Comparison of ENCODE assay signal across 1 mouse cellular context in the genomic region with DNA sequence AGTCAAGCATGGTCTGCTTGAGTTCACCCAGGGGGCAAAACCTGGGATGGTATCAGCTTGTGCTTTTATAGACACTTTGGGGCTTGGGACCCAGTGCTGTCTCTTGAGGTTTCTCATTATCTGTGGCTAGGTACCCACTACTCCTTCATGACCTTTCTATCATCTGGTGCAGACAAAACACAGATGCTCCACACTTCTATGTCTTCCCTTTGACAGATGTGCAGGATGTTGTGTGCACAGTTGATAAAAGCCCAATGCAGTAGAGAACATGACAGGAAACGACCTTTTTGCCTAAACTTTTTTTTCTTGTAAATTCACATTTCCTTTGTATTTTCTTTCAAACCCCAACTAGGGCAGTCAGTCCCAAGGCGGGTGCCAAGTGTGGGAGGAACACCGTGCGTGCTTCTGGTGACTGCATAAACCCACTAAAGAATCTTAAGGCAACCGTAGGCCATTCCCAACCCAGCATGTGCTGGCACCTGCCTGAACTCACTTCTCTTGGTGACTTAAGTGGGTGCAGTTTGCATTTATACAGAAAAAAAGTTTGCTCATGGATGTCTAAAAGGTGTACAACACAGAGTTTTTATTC.
TF ChIP-seq lines count a peak whose summit lies in the region.

No protein-coding gene starts in this region.

TF ChIP-seq in MEL, 35 proteins besides CTCF, POLR2A, EP300 and RAD21 (continued from another document):
- TF ChIP-seq POLR2AphosphoS5 (IDR thresholded peaks at IDR 0.05; ENCODE audit: borderline replicate concordance, low read depth, low read length), result no peak
- TF ChIP-seq ZNF384 (IDR thresholded peaks at IDR 0.05; ENCODE audit: low read depth, low read length), result peak; percentile 89
- TF ChIP-seq MAX (IDR thresholded peaks at IDR 0.05; ENCODE audit: low read length), result peak; percentile 41; the same call in 1 of the 2 replicates
- 0 out of 2 replicates have a peak, but pooled peaks have one; percentile 59 for TF ChIP-seq MAZ (IDR thresholded peaks at IDR 0.05; ENCODE audit: low read depth, low read length)
- TF ChIP-seq TCF12 (IDR thresholded peaks at IDR 0.05; ENCODE audit: low read depth, low read length), result peak; percentile 98
- TF ChIP-seq HCFC1 (IDR thresholded peaks at IDR 0.05; ENCODE audit: low read depth, low read length), result peak; percentile 32; the same call in 1 of the 2 replicates
- TF ChIP-seq GATA1 (IDR thresholded peaks at IDR 0.05; ENCODE audit: low read depth, low read length), result peak; percentile 88
- no peak for TF ChIP-seq ELF1 (IDR thresholded peaks at IDR 0.05; ENCODE audit: low read depth, low read length)
- peak; percentile 31; the same call in 1 of the 2 replicates for TF ChIP-seq POLR2AphosphoS2 (IDR thresholded peaks at IDR 0.05; ENCODE audit: low read length)
- peak; percentile 93 for TF ChIP-seq ETS1 (IDR thresholded peaks at IDR 0.05; ENCODE audit: low read depth, low read length)
- TF ChIP-seq SMC3 (IDR thresholded peaks at IDR 0.05; ENCODE audit: low read depth, low read length), result no peak
- peak; percentile 71 for TF ChIP-seq MYC (IDR thresholded peaks at IDR 0.05; ENCODE audit: low read depth, low read length)
- TF ChIP-seq USF1 (IDR thresholded peaks at IDR 0.05; ENCODE audit: low read depth, low read length), result no peak
- no peak for TF ChIP-seq JUND (IDR thresholded peaks at IDR 0.05; ENCODE audit: low read depth, low read length)
- TF ChIP-seq GABPA (IDR thresholded peaks at IDR 0.05; ENCODE audit: low read depth, low read length), result no peak
- TF ChIP-seq KAT2A (conservative IDR thresholded peaks at IDR 0.05; ENCODE audit: low read depth, low read length), result 0 out of 2 replicates have a peak, but pooled peaks have one; percentile 16
- TF ChIP-seq MXI1 (IDR thresholded peaks at IDR 0.05; ENCODE audit: low read depth, low read length), result peak; percentile 25; the same call in 1 of the 2 replicates
- no peak for TF ChIP-seq UBTF (IDR thresholded peaks at IDR 0.05; ENCODE audit: borderline replicate concordance, insufficient read depth, low read depth, low read length)
- TF ChIP-seq MYB (IDR thresholded peaks at IDR 0.05; ENCODE audit: low read depth, low read length), result peak; percentile 77
- TF ChIP-seq ZC3H11A (IDR thresholded peaks at IDR 0.05; ENCODE audit: low read depth, low read length), result no peak
- TF ChIP-seq MEF2A (IDR thresholded peaks at IDR 0.05; ENCODE audit: extremely low read depth, insufficient replicate concordance, low read depth, low read length, poor library complexity, severe bottlenecking), result no peak
- no peak for TF ChIP-seq USF2 (IDR thresholded peaks at IDR 0.05; ENCODE audit: borderline replicate concordance in 1 of 2, insufficient read depth in 1 of 2, low read depth in 1 of 2, low read length in 2 of 2)
- no peak for TF ChIP-seq ZKSCAN1 (IDR thresholded peaks at IDR 0.05; ENCODE audit: low read depth, low read length)
- TF ChIP-seq ZMIZ1 (IDR thresholded peaks at IDR 0.05; ENCODE audit: low read depth, low read length), result no peak
- TF ChIP-seq CHD1 (IDR thresholded peaks at IDR 0.05; ENCODE audit: low read depth, low read length), result 0 out of 2 replicates have a peak, but pooled peaks have one; percentile 32
- peak; percentile 44; the same call in 1 of the 2 replicates for TF ChIP-seq MAFK (IDR thresholded peaks at IDR 0.05; ENCODE audit: borderline replicate concordance, low read depth, low read length)
- no peak for TF ChIP-seq NRF1 (IDR thresholded peaks at IDR 0.05; ENCODE audit: insufficient read depth, low read depth, low read length, poor library complexity, severe bottlenecking)
TF ChIP-seq in MEL: peak in this region for 21.
